Mouse (Mus musculus): Measurements from ENCODE around the gene Btbd35f30.
"Not testable (repeated sequence)": the region's sequence is repeated elsewhere in the genome, so short reads cannot be mapped to it uniquely, and the experiment has no call there.

- TF ChIP-seq CTCF (IDR thresholded peaks at IDR 0.05; ENCODE audit: control insufficient read depth, insufficient read depth, low read length); POLR2A (IDR thresholded peaks at IDR 0.05; ENCODE audit: borderline replicate concordance, control insufficient read depth, low read depth, low read length): not testable (repeated sequence)
These were observed at the start of gene Btbd35f30 for GRCm38 (mm10) chrX:32894325-32894724.

Data from bone marrow, adult 2 months (tissue).